Mouse (Mus musculus): Measurements from ENCODE around the gene Mettl21c. TPM values are rescaled to one million over a fixed set of nuclear protein-coding genes. Genes with fewer than 3 reads are reported as not detected.

The Mettl21c gene
- polyA plus RNA-seq, 1 experiment from 2014 or later: 0.48 TPM

DNA sequence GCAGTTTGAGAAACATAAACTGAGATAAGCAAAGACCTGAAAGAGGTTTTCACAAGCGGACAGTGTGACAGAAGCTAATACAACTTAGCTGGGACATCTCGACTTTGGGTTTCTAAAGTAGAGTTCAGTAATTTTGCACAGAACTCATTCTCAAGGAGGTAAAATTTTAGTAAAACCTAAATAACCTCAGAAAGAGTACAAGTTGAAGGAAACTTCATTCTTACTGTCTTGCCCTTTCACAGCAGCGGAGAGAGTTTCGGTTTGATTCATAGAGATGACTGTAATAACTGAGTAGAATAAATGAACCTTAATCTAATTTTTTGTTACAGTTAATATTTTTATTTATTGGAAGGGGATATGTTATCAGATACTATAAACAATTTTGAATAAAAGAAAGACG is 13.1 kb upstream of the Mettl21c start:
- no peaks in the 10 kb centered on the region for H3K36me3 ChIP-seq (ENCODE audit: control insufficient read depth, insufficient read depth, low read length)
- 80% methylated on average over 5 of the region's 5 CpGs for WGBS
- H3K9me3 ChIP-seq (ENCODE audit: control insufficient read depth, low read depth, low read length): no peaks in the 10 kb centered on the region
- H3K4me3 ChIP-seq (ENCODE audit: low read depth, low read length): no peak overlapping the region
- no peaks in the 10 kb centered on the region for H3K27me3 ChIP-seq (ENCODE audit: control insufficient read depth, insufficient read depth, low read length)
- no peak overlapping the region for H3K9ac ChIP-seq (replicated peaks; ENCODE audit: low read depth, low read length)
- H3K27ac ChIP-seq (ENCODE audit: low read length): no peak overlapping the region
- H3K4me1 ChIP-seq (ENCODE audit: control insufficient read depth, insufficient read depth, low read length): no peaks in the 10 kb centered on the region
- ATAC-seq (ENCODE audit: insufficient number of reproducible peaks, insufficient read depth, low FRiP score, low read depth): no peak
- H3K4me2 ChIP-seq (replicated peaks; ENCODE audit: low read depth, low read length): no peak overlapping the region

DNA sequence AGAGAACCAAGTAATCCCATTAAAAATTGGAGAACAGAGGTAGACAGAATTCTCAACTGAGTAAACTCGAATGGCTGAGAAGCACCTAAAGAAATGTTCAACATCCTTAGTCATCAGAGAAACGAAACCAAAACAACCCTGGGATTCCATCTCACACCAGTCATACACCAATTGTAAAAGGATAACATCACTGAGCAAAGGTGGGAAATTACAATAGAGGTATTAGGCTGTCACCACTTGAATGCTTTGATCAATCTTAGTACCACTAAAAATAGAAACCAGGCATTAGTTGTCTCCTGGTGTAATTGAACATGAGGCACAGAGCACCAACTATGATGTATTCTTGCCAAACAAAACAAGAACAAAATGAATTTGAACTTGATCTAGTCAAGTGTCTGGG is 12.4 kb upstream of the Mettl21c start:
- Histone ChIP-seq H3K9ac (replicated peaks; ENCODE audit: low read depth, low read length) (no peak overlapping the region), H3K4me2 (replicated peaks; ENCODE audit: low read depth, low read length) (no peak overlapping the region), H3K9me3 (ENCODE audit: control insufficient read depth, low read depth, low read length) (no peaks in the 10 kb centered on the region), H3K4me3 (ENCODE audit: low read depth, low read length) (no peak overlapping the region), H3K27ac (ENCODE audit: low read length) (no peak overlapping the region), H3K4me1 (ENCODE audit: control insufficient read depth, insufficient read depth, low read length) (no peaks in the 10 kb centered on the region), H3K36me3 (ENCODE audit: control insufficient read depth, insufficient read depth, low read length) (no peaks in the 10 kb centered on the region), H3K27me3 (ENCODE audit: control insufficient read depth, insufficient read depth, low read length) (no peaks in the 10 kb centered on the region)
- no peak for ATAC-seq (ENCODE audit: insufficient number of reproducible peaks, insufficient read depth, low FRiP score, low read depth)
- 69% methylated on average over 2 of the region's 2 CpGs for WGBS

GRCm38 (mm10) chr1:44027651-44028050 is 7.8 kb upstream of the Mettl21c start:
- no peak overlapping the region for H3K27ac ChIP-seq (ENCODE audit: low read length)
- H3K9me3 ChIP-seq (ENCODE audit: control insufficient read depth, low read depth, low read length): no peaks in the 10 kb centered on the region
- H3K4me3 ChIP-seq (ENCODE audit: low read depth, low read length): no peak overlapping the region
- no peaks in the 10 kb centered on the region for H3K4me1 ChIP-seq (ENCODE audit: control insufficient read depth, insufficient read depth, low read length)
- H3K9ac ChIP-seq (replicated peaks; ENCODE audit: low read depth, low read length): no peak overlapping the region
- 83% methylated on average over 1 of the region's 1 CpGs for WGBS
- no peaks in the 10 kb centered on the region for H3K27me3 ChIP-seq (ENCODE audit: control insufficient read depth, insufficient read depth, low read length)
- no peaks in the 10 kb centered on the region for H3K36me3 ChIP-seq (ENCODE audit: control insufficient read depth, insufficient read depth, low read length)
- no peak for ATAC-seq (ENCODE audit: insufficient number of reproducible peaks, insufficient read depth, low FRiP score, low read depth)
- H3K4me2 ChIP-seq (replicated peaks; ENCODE audit: low read depth, low read length): no peak overlapping the region

DNA sequence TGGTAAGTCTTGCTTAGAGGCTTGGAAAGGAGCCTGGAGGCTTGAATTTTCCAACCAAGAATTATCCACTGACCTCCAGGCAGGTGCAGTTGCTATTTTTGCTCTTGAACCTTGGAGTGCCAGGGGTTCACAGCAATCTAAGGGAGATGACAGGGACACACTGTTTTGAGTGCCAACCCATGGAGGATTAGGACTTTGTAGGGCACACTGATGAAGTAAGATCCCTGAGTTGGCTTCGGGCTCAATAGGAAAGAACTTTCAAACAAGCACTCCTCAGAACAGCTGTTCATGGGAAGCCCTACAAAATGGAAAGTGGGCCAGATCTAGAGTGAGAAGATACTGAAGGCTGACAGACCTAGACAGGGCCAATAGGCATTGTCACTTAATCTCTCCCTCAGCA is 2.8 kb upstream of the Mettl21c start:
- H3K4me3 ChIP-seq (ENCODE audit: low read depth, low read length): no peak overlapping the region
- no peaks in the 10 kb centered on the region for H3K36me3 ChIP-seq (ENCODE audit: control insufficient read depth, insufficient read depth, low read length)
- no peak for ATAC-seq (ENCODE audit: insufficient number of reproducible peaks, insufficient read depth, low FRiP score, low read depth)
- no peaks in the 10 kb centered on the region for H3K9me3 ChIP-seq (ENCODE audit: control insufficient read depth, low read depth, low read length)
- H3K4me1 ChIP-seq (ENCODE audit: control insufficient read depth, insufficient read depth, low read length): no peaks in the 10 kb centered on the region
- no peak overlapping the region for H3K4me2 ChIP-seq (replicated peaks; ENCODE audit: low read depth, low read length)
- no peaks in the 10 kb centered on the region for H3K27me3 ChIP-seq (ENCODE audit: control insufficient read depth, insufficient read depth, low read length)
- WGBS: 97% methylated on average over 1 of the region's 1 CpGs
- H3K9ac ChIP-seq (replicated peaks; ENCODE audit: low read depth, low read length): no peak overlapping the region
- no peak overlapping the region for H3K27ac ChIP-seq (ENCODE audit: low read length)

DNA sequence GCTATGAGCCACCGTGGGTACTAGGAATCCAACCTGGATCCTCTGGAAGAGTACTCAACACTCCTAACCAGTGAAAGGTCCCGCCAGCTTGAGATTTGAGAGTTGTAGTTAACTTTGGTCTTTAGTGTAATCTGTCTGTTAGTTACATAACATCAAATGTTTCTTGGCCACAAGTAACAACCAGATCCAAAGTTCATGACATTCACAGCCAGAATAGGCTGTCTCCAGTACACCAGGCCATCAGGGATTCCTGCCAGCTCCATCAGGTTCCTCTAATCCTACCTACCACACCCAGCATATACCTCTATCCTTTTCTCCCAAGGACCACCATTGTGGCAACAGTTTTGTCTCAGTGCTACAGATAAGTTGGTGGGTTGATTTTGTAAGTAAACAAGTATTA is 4.3 kb downstream of the Mettl21c start:
- no peaks in the 10 kb centered on the region for H3K9me3 ChIP-seq (ENCODE audit: control insufficient read depth, low read depth, low read length)
- no peaks in the 10 kb centered on the region for H3K36me3 ChIP-seq (ENCODE audit: control insufficient read depth, insufficient read depth, low read length)
- H3K27me3 ChIP-seq (ENCODE audit: control insufficient read depth, insufficient read depth, low read length): no peaks in the 10 kb centered on the region
- H3K4me1 ChIP-seq (ENCODE audit: control insufficient read depth, insufficient read depth, low read length): no peaks in the 10 kb centered on the region
- no peak overlapping the region for H3K27ac ChIP-seq (ENCODE audit: low read length)
- 84% methylated on average over 2 of the region's 2 CpGs for WGBS
- no peak overlapping the region for H3K4me3 ChIP-seq (ENCODE audit: low read depth, low read length)
- no peak overlapping the region for H3K4me2 ChIP-seq (replicated peaks; ENCODE audit: low read depth, low read length)
- no peak for ATAC-seq (ENCODE audit: insufficient number of reproducible peaks, insufficient read depth, low FRiP score, low read depth)
- no peak overlapping the region for H3K9ac ChIP-seq (replicated peaks; ENCODE audit: low read depth, low read length)

DNA sequence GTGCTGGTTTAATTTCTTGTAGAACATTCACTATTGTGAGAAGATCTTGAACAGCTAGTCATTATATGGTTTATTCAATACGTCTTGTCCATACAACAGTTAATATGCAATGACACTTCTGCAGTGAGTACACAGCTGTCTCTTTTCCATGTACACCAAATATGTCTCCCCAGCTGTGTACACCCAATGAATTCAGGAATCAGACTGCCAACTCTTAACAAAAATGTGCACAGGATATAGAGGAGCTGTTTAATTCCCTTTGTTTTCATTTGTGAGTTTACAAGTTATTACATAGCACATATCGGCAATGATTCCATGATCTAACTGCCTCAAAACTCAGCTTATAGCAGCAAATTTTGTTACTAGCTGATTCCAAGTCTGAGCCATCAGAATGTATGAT is 15.3 kb downstream of the Mettl21c start:
- H3K36me3 ChIP-seq (ENCODE audit: control insufficient read depth, insufficient read depth, low read length): peaks cover 28% of the 10 kb centered on the region
- H3K4me1 ChIP-seq (ENCODE audit: control insufficient read depth, insufficient read depth, low read length): no peaks in the 10 kb centered on the region
- no peak overlapping the region for H3K27ac ChIP-seq (ENCODE audit: low read length)
- H3K4me2 ChIP-seq (replicated peaks; ENCODE audit: low read depth, low read length): no peak overlapping the region
- no peak overlapping the region for H3K9ac ChIP-seq (replicated peaks; ENCODE audit: low read depth, low read length)
- H3K27me3 ChIP-seq (ENCODE audit: control insufficient read depth, insufficient read depth, low read length): no peaks in the 10 kb centered on the region
- no peak for ATAC-seq (ENCODE audit: insufficient number of reproducible peaks, insufficient read depth, low FRiP score, low read depth)
- H3K4me3 ChIP-seq (ENCODE audit: low read depth, low read length): no peak overlapping the region
- 97% methylated on average over 2 of the region's 2 CpGs for WGBS
- H3K9me3 ChIP-seq (ENCODE audit: control insufficient read depth, low read depth, low read length): no peaks in the 10 kb centered on the region

GRCm38 (mm10) chr1:43996914-43997589 is 22.8 kb downstream of the Mettl21c start:
- Histone ChIP-seq H3K27ac (ENCODE audit: low read length) (no peak overlapping the region), H3K36me3 (ENCODE audit: control insufficient read depth, insufficient read depth, low read length) (peaks cover 37% of the 10 kb centered on the region), H3K27me3 (ENCODE audit: control insufficient read depth, insufficient read depth, low read length) (no peaks in the 10 kb centered on the region), H3K4me2 (replicated peaks; ENCODE audit: low read depth, low read length) (no peak overlapping the region), H3K4me3 (ENCODE audit: low read depth, low read length) (no peak overlapping the region), H3K4me1 (ENCODE audit: control insufficient read depth, insufficient read depth, low read length) (no peaks in the 10 kb centered on the region), H3K9me3 (ENCODE audit: control insufficient read depth, low read depth, low read length) (no peaks in the 10 kb centered on the region), H3K9ac (replicated peaks; ENCODE audit: low read depth, low read length) (no peak overlapping the region)
- WGBS: 96% methylated on average over 4 of the region's 4 CpGs
- no peak for ATAC-seq (ENCODE audit: insufficient number of reproducible peaks, insufficient read depth, low FRiP score, low read depth)

DNA sequence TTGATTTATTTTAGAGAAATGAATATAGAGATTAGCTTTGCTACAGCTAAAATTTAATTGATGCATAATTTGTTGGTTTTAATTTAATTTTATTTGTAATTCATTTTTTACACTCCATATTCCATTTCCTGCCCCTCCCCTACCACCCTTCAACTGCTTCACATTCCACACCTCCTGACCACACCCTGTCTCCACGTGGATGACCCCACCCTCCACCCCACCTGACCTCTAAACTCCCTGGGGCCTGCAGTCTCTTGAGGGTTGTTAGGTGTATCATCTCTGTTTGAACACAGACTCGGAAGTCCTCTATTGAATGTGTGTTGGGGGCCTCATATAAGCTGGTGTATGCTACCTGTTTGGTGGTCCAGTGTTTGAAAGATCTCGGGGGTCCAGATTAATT is 48.7 kb downstream of the Mettl21c start:
- 62% methylated on average over 3 of the region's 3 CpGs for WGBS
- Histone ChIP-seq H3K4me3 (ENCODE audit: low read depth, low read length) (no peak overlapping the region), H3K27ac (ENCODE audit: low read length) (no peak overlapping the region), H3K27me3 (ENCODE audit: control insufficient read depth, insufficient read depth, low read length) (no peaks in the 10 kb centered on the region), H3K9ac (replicated peaks; ENCODE audit: low read depth, low read length) (no peak overlapping the region), H3K4me2 (replicated peaks; ENCODE audit: low read depth, low read length) (no peak overlapping the region), H3K4me1 (ENCODE audit: control insufficient read depth, insufficient read depth, low read length) (no peaks in the 10 kb centered on the region), H3K36me3 (ENCODE audit: control insufficient read depth, insufficient read depth, low read length) (peaks cover 40% of the 10 kb centered on the region), H3K9me3 (ENCODE audit: control insufficient read depth, low read depth, low read length) (no peaks in the 10 kb centered on the region)
- no peak for ATAC-seq (ENCODE audit: insufficient number of reproducible peaks, insufficient read depth, low FRiP score, low read depth)

DNA sequence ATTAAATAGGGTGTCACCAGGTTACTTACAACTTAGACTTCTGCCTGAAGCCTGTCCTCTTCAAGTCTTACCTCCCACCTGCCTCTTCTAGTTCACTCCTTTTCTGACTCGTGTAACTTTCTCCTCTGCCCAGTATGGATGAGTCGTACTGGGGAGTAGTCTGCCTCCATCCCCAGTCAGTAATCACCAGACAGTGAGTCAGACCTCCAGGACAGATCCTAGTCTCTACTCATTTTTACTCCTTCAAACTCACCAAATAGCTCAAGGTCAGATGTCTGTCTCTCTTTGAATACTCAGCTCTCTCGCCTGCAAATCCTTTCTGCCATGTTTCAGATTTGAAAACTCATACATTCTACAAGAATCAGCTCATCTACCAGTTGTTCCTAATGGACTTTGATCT is 50.5 kb downstream of the Mettl21c start:
- WGBS: 85% methylated on average over 3 of the region's 3 CpGs
- Histone ChIP-seq H3K27me3 (ENCODE audit: control insufficient read depth, insufficient read depth, low read length) (no peaks in the 10 kb centered on the region), H3K4me3 (ENCODE audit: low read depth, low read length) (no peak overlapping the region), H3K27ac (ENCODE audit: low read length) (no peak overlapping the region), H3K4me1 (ENCODE audit: control insufficient read depth, insufficient read depth, low read length) (no peaks in the 10 kb centered on the region), H3K4me2 (replicated peaks; ENCODE audit: low read depth, low read length) (no peak overlapping the region), H3K9ac (replicated peaks; ENCODE audit: low read depth, low read length) (no peak overlapping the region), H3K9me3 (ENCODE audit: control insufficient read depth, low read depth, low read length) (no peaks in the 10 kb centered on the region), H3K36me3 (ENCODE audit: control insufficient read depth, insufficient read depth, low read length) (peaks cover 30% of the 10 kb centered on the region)
- no peak for ATAC-seq (ENCODE audit: insufficient number of reproducible peaks, insufficient read depth, low FRiP score, low read depth)

Measured in stomach, embryonic 14.5 days (tissue).